Mouse (Mus musculus): ENCODE measurements around the gene Cda.
A peak's percentile ranks its signal among the peaks of the same experiment; 100 is the strongest.

Cda gene

GRCm38 (mm10) chr4:138307739-138308138 is 60.1 kb downstream of the Cda start:
- no peak for DNase-seq (ENCODE audit: low spot score in 2 of 2)

- DNase-seq (ENCODE audit: low spot score in 2 of 2): no peak
These were observed 60.8 kb downstream of the Cda start for GRCm38 (mm10) chr4:138307025-138307424.

GRCm38 (mm10) chr4:138304340-138305104 is 63.3 kb downstream of the Cda start, which contains the start of gene Ddost:
Gene Ddost, plus strand, starts transcription at chr4:138304730.
- DNase-seq (ENCODE audit: low spot score in 2 of 2): peak; percentile 98

- DNase-seq (ENCODE audit: low spot score in 2 of 2): no peak
These were observed 64.0 kb downstream of the Cda start for GRCm38 (mm10) chr4:138303742-138304141.

- no peak for DNase-seq (ENCODE audit: low spot score in 2 of 2)
These were observed 64.8 kb downstream of the Cda start for GRCm38 (mm10) chr4:138303011-138303410.

GRCm38 (mm10) chr4:138301271-138301780 is 66.5 kb downstream of the Cda start:
- no peak for DNase-seq (ENCODE audit: low spot score in 2 of 2)

- DNase-seq (ENCODE audit: low spot score in 2 of 2): no peak
These were observed 73.7 kb downstream of the Cda start for GRCm38 (mm10) chr4:138293949-138294550.

GRCm38 (mm10) chr4:138293261-138293948 is 74.4 kb downstream of the Cda start:
- no peak for DNase-seq (ENCODE audit: low spot score in 2 of 2)

GRCm38 (mm10) chr4:138292028-138292427 is 75.8 kb downstream of the Cda start:
- no peak for DNase-seq (ENCODE audit: low spot score in 2 of 2)

GRCm38 (mm10) chr4:138288691-138289090 is 79.1 kb downstream of the Cda start:
- DNase-seq (ENCODE audit: low spot score in 2 of 2): no peak
